Mouse (Mus musculus) v-Abl transformed pro-B cells (cell line): ENCODE results near the gene Dnmt1.

Source experiments
- in situ Hi-C, 2 experiments: fragments of 400-800 bp; cut with MboI; formaldehyde crosslinking; loops; one replicate each; pipeline ENCODE4 v1.15.1; 2025; ENCODE audit not compliant: unreplicated experiment in 2 of 2

The Dnmt1 gene

GRCm38 (mm10) chr9:20868448-20869001, 91.2 kb downstream of the Dnmt1 start, which contains the start of gene A230050P20Rik:
TSS of gene A230050P20Rik (plus strand) at chr9:20868642.
- in situ Hi-C loops, result loop anchor here in 1 of 2 experiments (25.0 kb wide), 1 partner anchor 306 kb away; no protein-coding TSS in a partner anchor

DNA sequence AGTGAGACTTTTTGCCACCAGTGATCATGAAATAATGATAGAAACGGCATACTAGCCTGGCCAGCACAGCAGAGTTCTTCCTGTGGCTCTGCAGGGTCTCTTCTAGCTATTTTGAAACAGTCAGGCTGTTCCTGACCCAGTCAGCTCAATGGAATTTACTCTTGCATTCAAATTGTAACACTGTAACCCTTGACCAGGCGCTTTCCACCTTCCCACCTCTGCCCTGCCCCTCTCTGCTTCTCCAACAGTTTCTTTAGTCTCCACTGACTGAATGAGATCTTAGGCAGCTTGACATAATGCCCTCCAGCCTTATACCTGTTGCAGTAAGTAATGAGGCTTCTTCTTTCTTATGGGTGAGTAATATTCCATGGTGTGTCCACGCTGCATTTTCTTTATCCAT, 92.8 kb downstream of the Dnmt1 start:
- in situ Hi-C loops, result loop anchor here in 1 of 2 experiments (25.0 kb wide), 1 partner anchor 305 kb away; no protein-coding TSS in a partner anchor

DNA sequence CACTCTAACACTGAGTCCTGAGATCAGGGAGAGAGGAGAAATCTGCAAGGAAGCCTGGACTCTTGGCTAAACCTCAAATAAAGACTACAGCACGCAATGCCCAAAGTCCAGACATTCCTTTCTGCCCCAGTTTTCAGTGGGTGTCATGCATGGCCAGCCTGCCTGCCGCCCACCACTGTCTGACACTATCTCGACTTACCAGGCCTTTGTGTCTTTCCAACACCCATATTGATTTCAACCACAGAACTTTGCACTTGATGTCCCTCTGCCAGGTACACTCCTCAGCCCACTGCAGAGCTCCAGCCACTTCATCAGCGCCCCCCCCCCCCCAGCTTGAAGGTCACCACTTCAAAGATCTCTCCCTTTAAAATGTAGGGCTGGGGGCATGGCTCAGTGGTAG, 97.5 kb downstream of the Dnmt1 start:
- in situ Hi-C loops, result loop anchor here in 1 of 2 experiments (25.0 kb wide), 1 partner anchor 300 kb away; no protein-coding TSS in a partner anchor

DNA sequence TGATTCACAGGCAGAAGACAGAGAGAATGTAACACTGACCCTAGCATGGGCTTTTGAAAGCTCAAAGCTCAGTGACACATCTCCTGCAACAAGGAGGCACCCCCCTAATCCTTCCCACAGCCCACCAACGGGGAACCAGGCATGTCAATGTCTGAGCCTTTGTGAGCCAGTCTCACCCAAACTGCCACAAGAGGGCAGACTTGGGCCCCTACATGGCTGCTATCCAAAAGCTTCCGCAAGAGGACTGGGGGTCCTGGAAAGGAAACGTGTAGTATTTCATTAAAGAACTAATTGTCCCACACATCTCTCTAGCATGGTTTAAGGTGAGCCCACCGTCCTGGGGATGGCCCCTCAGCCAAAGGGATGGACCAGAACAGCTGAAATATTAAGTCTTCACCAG, 97.9 kb downstream of the Dnmt1 start:
- in situ Hi-C loops, result loop anchor here in 1 of 2 experiments (25.0 kb wide), 1 partner anchor 300 kb away; no protein-coding TSS in a partner anchor

DNA sequence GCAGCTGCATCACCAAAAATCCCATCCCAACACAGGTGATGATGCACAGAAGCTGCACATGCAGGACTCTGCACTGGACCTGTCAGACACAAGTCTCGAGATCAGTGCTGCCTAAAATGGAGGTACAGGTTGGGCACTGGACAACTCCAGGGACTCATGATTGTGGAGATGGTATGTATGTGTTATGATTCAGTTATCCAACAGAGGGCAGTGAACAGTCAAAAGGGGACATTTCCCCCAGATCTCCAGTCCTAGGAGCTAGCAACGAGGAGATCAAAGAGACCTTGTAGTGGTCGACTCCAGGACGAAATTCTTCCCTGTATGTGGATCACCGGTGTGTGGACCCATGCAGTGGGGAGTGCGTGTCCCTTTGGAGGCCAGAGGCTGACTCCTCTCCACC, 99.8 kb downstream of the Dnmt1 start:
- in situ Hi-C loops, result loop anchor here in 1 of 2 experiments (25.0 kb wide), 1 partner anchor 298 kb away; no protein-coding TSS in a partner anchor
